Mouse (Mus musculus): Measurements from ENCODE around the gene Tfec. TPM values are rescaled to one million over a fixed set of nuclear protein-coding genes. Genes with fewer than 3 reads are reported as not detected.

The Tfec gene
- 0.78 and 1.7 TPM in 2 replicates for polyA plus RNA-seq (2015; fragmentation: Nextera tagmentation; extraction: Ambion mirVana)

DNA sequence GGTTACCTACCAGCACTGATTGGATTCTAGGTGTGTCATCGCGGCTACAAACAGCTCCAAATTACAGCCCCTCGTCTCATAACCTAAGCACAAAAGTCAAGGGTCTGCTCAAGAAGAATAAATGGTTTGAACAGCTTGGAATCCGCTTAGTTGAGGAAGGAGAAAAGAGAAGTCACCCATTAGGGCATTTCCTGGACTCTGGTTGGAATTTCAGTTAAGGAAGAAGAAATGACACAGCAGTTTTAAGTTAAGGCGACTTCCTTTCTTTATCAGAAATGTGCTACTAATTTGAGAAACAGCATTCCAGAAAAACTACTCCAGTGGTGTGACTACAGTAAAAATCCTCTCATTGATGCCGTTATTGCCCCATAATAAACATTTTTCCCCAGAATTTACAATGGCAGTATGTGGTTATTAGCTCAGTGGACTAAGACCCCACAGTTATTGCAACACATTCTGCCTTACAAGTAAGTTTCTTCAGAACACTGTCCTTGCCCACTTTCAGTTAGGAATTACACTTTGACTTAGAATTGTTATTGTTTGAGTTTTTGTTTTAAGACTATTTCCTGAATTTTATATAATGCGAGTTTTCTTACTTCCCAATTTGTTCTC is at the start of gene Tfec:
Tfec (minus strand) TSS at position 191 of the 612 bp plus-strand sequence.

Other genes with a start within 250 kb of the Tfec start
- gene Tes, start 166.7 kb upstream of the Tfec start, polyA plus RNA-seq (2015; fragmentation: Nextera tagmentation; extraction: Ambion mirVana): 3.1 and 4.0 TPM in 2 replicates

All from skeletal muscle tissue, postnatal 0 days (tissue).